Comparison of ENCODE assay signal across 11 mouse cellular contexts in the genomic region with DNA sequence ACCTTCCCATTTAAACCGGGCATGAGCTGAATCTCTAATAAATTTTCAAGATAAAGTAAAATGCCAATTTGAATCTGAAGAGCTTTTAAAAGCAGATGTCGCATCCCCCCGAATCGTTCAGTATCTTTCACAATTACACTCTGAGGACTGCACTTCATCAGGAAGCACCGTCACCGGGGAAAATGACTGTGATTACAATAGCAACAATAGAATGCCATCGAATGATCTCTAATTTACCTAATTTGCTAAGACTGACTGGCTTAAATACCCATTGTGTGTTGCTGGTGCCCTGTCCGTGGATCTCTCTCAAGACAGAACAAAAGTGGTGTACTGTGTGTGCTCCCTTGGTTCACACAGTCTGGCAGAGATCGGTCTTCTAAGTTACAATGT.
DNase-seq lines count a peak whose midpoint lies in the region; ATAC-seq and TF ChIP-seq lines count a peak whose summit lies in the region.
"Had no signal": no experiment of that assay in that cellular context is flagged by ENCODE, and none has a peak within 500 bp of the region (broad histone marks: within the 10 kb centered on the region; RNA-seq: fewer than 3 reads in every experiment).

No protein-coding gene starts in this region.

- no peaks in the 10 kb centered on the region for H3K36me3 ChIP-seq in forebrain, embryonic 10.5 days (replicated peaks)
- H3K36me3 ChIP-seq in neural tube, embryonic 15.5 days: no peaks in the 10 kb centered on the region
- H3K36me3 ChIP-seq in liver, embryonic 11.5 days (ENCODE audit: control insufficient read depth, insufficient read depth, low read length): no peaks in the 10 kb centered on the region

- no peak overlapping the region for H3K27ac ChIP-seq in forebrain, embryonic 10.5 days
- peak overlapping the region; percentile 86 for H3K27ac ChIP-seq in layer of hippocampus, adult 2 months
- peak overlapping the region; percentile 89 for H3K27ac ChIP-seq in neural tube, embryonic 15.5 days (replicated peaks)
- no peak overlapping the region for H3K27ac ChIP-seq in liver, embryonic 11.5 days (ENCODE audit: low read depth, low read length)

- DNase-seq in layer of hippocampus, adult 11-12 months (ENCODE audit: low spot score): peak; percentile 15
- no peak for DNase-seq in layer of hippocampus, postnatal 25 days (ENCODE audit: extremely low spot score in 1 of 2, low spot score in 1 of 2)
- no peak for DNase-seq in forebrain, embryonic 10.5 days (ENCODE audit: extremely low spot score, low spot score)
- peak; percentile 7 to 11 for DNase-seq in layer of hippocampus, adult 2 months (ENCODE audit: low spot score in 2 of 2)
- no peak for DNase-seq in liver, embryonic 11.5 days (ENCODE audit: low spot score)
- DNase-seq in adrenal gland, adult 18-20 months (ENCODE audit: low spot score in 2 of 2): no peak
- no peak for DNase-seq in urinary bladder, adult 18-20 months (ENCODE audit: low spot score in 2 of 2)
- DNase-seq: lung, postnatal 10 days; thymus, postnatal 14 days had no signal

- peaks cover 23% of the 10 kb centered on the region for H3K27me3 ChIP-seq in forebrain, embryonic 10.5 days (ENCODE audit: poor library complexity, severe bottlenecking)
- H3K27me3 ChIP-seq in neural tube, embryonic 15.5 days (replicated peaks): no peaks in the 10 kb centered on the region
- H3K27me3 ChIP-seq in liver, embryonic 11.5 days (replicated peaks; ENCODE audit: control insufficient read depth, insufficient read depth, low read length): no peaks in the 10 kb centered on the region

- peak overlapping the region; percentile 61 for H3K4me2 ChIP-seq in neural tube, embryonic 15.5 days
- no peak overlapping the region for H3K4me2 ChIP-seq in liver, embryonic 11.5 days

- peaks cover 38% of the 10 kb centered on the region for H3K4me1 ChIP-seq in forebrain, embryonic 10.5 days
- H3K4me1 ChIP-seq in neural tube, embryonic 15.5 days: peaks cover 28% of the 10 kb centered on the region
- H3K4me1 ChIP-seq in liver, embryonic 11.5 days (replicated peaks; ENCODE audit: control insufficient read depth, insufficient read depth, low read length): no peaks in the 10 kb centered on the region

- whole genome bisulfite sequencing in forebrain, embryonic 10.5 days: 24% methylated on average over 9 of the region's 9 CpGs
- 15% methylated on average over 9 of the region's 9 CpGs for WGBS in neural tube, embryonic 15.5 days
- 77% methylated on average over 9 of the region's 9 CpGs for WGBS in liver, embryonic 11.5 days

- H3K4me3 ChIP-seq in forebrain, embryonic 10.5 days: peak overlapping the region; percentile 29
- peak overlapping the region; percentile 59 for H3K4me3 ChIP-seq in layer of hippocampus, adult 2 months
- H3K4me3 ChIP-seq in neural tube, embryonic 15.5 days (replicated peaks): peak overlapping the region; percentile 46
- no peak overlapping the region for H3K4me3 ChIP-seq in liver, embryonic 11.5 days (ENCODE audit: low read depth, low read length)
- H3K4me3 ChIP-seq: erythroblast, embryonic 14.5 days had no signal

- TF ChIP-seq CTCF in layer of hippocampus, adult 2 months (conservative IDR thresholded peaks at IDR 0.05): no peak

- no peaks in the 10 kb centered on the region for H3K9me3 ChIP-seq in forebrain, embryonic 10.5 days
- no peaks in the 10 kb centered on the region for H3K9me3 ChIP-seq in neural tube, embryonic 15.5 days (replicated peaks)
- H3K9me3 ChIP-seq in liver, embryonic 11.5 days (ENCODE audit: control insufficient read depth, low read length): no peaks in the 10 kb centered on the region

- peak; percentile 65; the same call in 1 of the 2 replicates for ATAC-seq in neural tube, embryonic 15.5 days (ENCODE audit: low FRiP score)
- ATAC-seq in liver, embryonic 11.5 days (replicated peaks; ENCODE audit: low FRiP score): no peak

- peak overlapping the region; percentile 46 for H3K9ac ChIP-seq in neural tube, embryonic 15.5 days (replicated peaks)
- no peak overlapping the region for H3K9ac ChIP-seq in liver, embryonic 11.5 days (ENCODE audit: low read depth, low read length)

Comparison
In these comparisons a context has a peak if more than half of its experiments do, and no peak if none do; other contexts are left out.
1. DNase-seq: peak in layer of hippocampus, adult 11-12 months (single experiment) and layer of hippocampus, adult 2 months (2 of 2); none in layer of hippocampus, postnatal 25 days (0 of 2), forebrain, embryonic 10.5 days (single experiment), liver, embryonic 11.5 days (single experiment), adrenal gland, adult 18-20 months (0 of 2) and urinary bladder, adult 18-20 months (0 of 2).
2. H3K27ac ChIP-seq: peak in layer of hippocampus, adult 2 months (single experiment) and neural tube, embryonic 15.5 days (single experiment); none in forebrain, embryonic 10.5 days (single experiment) and liver, embryonic 11.5 days (single experiment).